Mouse (Mus musculus): ENCODE data around the gene Olfr1368. TPM values are rescaled to one million over a fixed set of nuclear protein-coding genes. Genes with fewer than 3 reads are reported as not detected.

The Olfr1368 gene
- polyA plus RNA-seq, 1 experiment: not detected

DNA sequence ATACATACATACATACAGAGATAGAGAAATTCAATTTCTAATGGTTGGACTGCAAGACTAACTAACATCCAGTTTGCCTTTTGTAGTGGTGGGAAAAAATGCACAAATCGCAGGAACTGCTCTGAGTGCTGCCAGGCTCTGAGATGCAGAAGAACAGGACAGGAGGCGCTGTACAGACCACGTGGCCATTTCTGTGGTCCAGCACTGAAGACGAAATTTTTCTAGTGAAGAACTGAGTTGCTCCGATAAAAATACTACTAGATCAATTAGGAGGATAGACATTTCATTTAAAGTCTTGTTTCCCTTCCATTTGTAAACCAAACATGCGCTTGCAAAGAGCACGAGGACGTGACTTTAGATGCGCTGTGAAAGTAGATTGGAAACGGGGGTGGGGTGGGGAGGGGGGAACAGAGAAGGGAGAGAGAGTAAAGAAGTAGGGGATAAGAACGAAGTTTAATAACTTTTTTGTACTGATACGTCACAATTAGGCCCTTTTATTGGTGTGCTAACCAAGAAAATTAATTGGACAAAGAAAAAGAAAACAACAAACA is 26.0 kb upstream of the Olfr1368 start:
- Histone ChIP-seq H3K4me2 (ENCODE audit: low read depth) (peak overlapping the region; percentile 81), H3K79me2 (ENCODE audit: control insufficient read depth, insufficient read depth) (no peaks in the 10 kb centered on the region), H3K4me3 (peak overlapping the region; percentile 21), H3K36me3 (ENCODE audit: control insufficient read depth, insufficient read depth) (no peaks in the 10 kb centered on the region), H3K27me3 (ENCODE audit: control insufficient read depth, insufficient read depth, insufficient read length) (no peaks in the 10 kb centered on the region), H3ac (ENCODE audit: control insufficient read depth, insufficient read length) (no peak overlapping the region)
- TF ChIP-seq TCF12 (IDR thresholded peaks at IDR 0.05; ENCODE audit: insufficient read depth, poor library complexity, severe bottlenecking): no peak
- TF ChIP-seq POLR2AphosphoS2 (IDR thresholded peaks at IDR 0.05; ENCODE audit: insufficient read length, low read depth): no peak
- no peak for TF ChIP-seq SRF (IDR thresholded peaks at IDR 0.05; ENCODE audit: control insufficient read depth, insufficient read length, low read depth)
- no peak for TF ChIP-seq CEBPB (IDR thresholded peaks at IDR 0.05; ENCODE audit: insufficient read depth, poor library complexity, severe bottlenecking)
- no peak for TF ChIP-seq MYOD1 (IDR thresholded peaks at IDR 0.05; ENCODE audit: control insufficient read depth in 1 of 3, insufficient read length in 2 of 3, low read depth in 2 of 3)
- peak; percentile 77 for TF ChIP-seq MAX (IDR thresholded peaks at IDR 0.05; ENCODE audit: low read depth)
- TF ChIP-seq POLR2A (IDR thresholded peaks at IDR 0.05; ENCODE audit: insufficient read length, low read depth): no peak
- peak; percentile 98 for TF ChIP-seq USF1 (IDR thresholded peaks at IDR 0.05; ENCODE audit: low read depth)

DNA sequence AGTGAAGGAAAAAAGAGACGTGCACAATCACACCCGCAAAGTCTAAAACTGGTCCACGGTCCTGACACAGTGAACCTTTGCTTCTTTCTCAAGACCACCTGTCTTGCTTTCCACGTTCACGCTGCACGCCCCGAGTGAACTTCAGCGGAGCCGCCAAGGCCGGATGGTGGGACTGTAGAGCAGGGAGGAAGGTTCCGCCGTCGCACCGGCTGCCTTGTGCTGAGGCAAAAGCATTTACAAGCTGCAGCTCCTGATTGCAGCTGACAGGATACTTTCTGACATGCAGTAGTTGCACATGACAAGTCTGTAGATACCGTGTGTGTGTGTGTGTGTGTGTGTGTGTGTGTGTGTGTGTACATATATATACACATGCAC is 25.5 kb upstream of the Olfr1368 start:
- Histone ChIP-seq H3ac (ENCODE audit: control insufficient read depth, insufficient read length) (no peak overlapping the region), H3K27me3 (ENCODE audit: control insufficient read depth, insufficient read depth, insufficient read length) (no peaks in the 10 kb centered on the region), H3K36me3 (ENCODE audit: control insufficient read depth, insufficient read depth) (no peaks in the 10 kb centered on the region), H3K79me2 (ENCODE audit: control insufficient read depth, insufficient read depth) (no peaks in the 10 kb centered on the region), H3K4me3 (peak overlapping the region; percentile 21), H3K4me2 (ENCODE audit: low read depth) (peak overlapping the region; percentile 81)
- no peak for TF ChIP-seq TCF12 (IDR thresholded peaks at IDR 0.05; ENCODE audit: insufficient read depth, poor library complexity, severe bottlenecking)
- TF ChIP-seq SRF (IDR thresholded peaks at IDR 0.05; ENCODE audit: control insufficient read depth, insufficient read length, low read depth): no peak
- TF ChIP-seq USF1 (IDR thresholded peaks at IDR 0.05; ENCODE audit: low read depth): no peak
- TF ChIP-seq POLR2A (IDR thresholded peaks at IDR 0.05; ENCODE audit: insufficient read length, low read depth): no peak
- TF ChIP-seq MAX (IDR thresholded peaks at IDR 0.05; ENCODE audit: low read depth): no peak
- TF ChIP-seq REST (IDR thresholded peaks at IDR 0.05; ENCODE audit: insufficient read depth, insufficient read length): no peak
- no peak for TF ChIP-seq MYOG (IDR thresholded peaks at IDR 0.05; ENCODE audit: control insufficient read depth in 1 of 3, insufficient read depth in 1 of 3, insufficient read length in 2 of 3, low read depth in 2 of 3)
- TF ChIP-seq POLR2AphosphoS2 (IDR thresholded peaks at IDR 0.05; ENCODE audit: insufficient read length, low read depth): no peak
- TF ChIP-seq MYOD1 (IDR thresholded peaks at IDR 0.05; ENCODE audit: control insufficient read depth in 1 of 3, insufficient read length in 2 of 3, low read depth in 2 of 3): no peak
- no peak for TF ChIP-seq CEBPB (IDR thresholded peaks at IDR 0.05; ENCODE audit: insufficient read depth, poor library complexity, severe bottlenecking)
- no peak for TF ChIP-seq E2F4 (IDR thresholded peaks at IDR 0.05; ENCODE audit: insufficient read depth)
- no peak for TF ChIP-seq TCF3 (IDR thresholded peaks at IDR 0.05; ENCODE audit: insufficient read length, low read depth)

- TF ChIP-seq MAX (IDR thresholded peaks at IDR 0.05; ENCODE audit: low read depth): no peak
- TF ChIP-seq POLR2A (IDR thresholded peaks at IDR 0.05; ENCODE audit: insufficient read length, low read depth): no peak
- H3K79me2 ChIP-seq (ENCODE audit: control insufficient read depth, insufficient read depth): no peaks in the 10 kb centered on the region
- H3K4me2 ChIP-seq (ENCODE audit: low read depth): peak overlapping the region; percentile 81
- no peaks in the 10 kb centered on the region for H3K27me3 ChIP-seq (ENCODE audit: control insufficient read depth, insufficient read depth, insufficient read length)
- H3K4me3 ChIP-seq: peak overlapping the region; percentile 34
- H3ac ChIP-seq (ENCODE audit: control insufficient read depth, insufficient read length): no peak overlapping the region
- H3K36me3 ChIP-seq (ENCODE audit: control insufficient read depth, insufficient read depth): no peaks in the 10 kb centered on the region
These were observed 24.9 kb upstream of the Olfr1368 start for GRCm38 (mm10) chr13:21170431-21171155.

- Histone ChIP-seq H3K4me3 (peak overlapping the region; percentile 34), H3K27me3 (ENCODE audit: control insufficient read depth, insufficient read depth, insufficient read length) (no peaks in the 10 kb centered on the region), H3K4me2 (ENCODE audit: low read depth) (peak overlapping the region; percentile 95), H3K79me2 (ENCODE audit: control insufficient read depth, insufficient read depth) (no peaks in the 10 kb centered on the region), H3K36me3 (ENCODE audit: control insufficient read depth, insufficient read depth) (no peaks in the 10 kb centered on the region), H3ac (ENCODE audit: control insufficient read depth, insufficient read length) (no peak overlapping the region)
- TF ChIP-seq SRF (IDR thresholded peaks at IDR 0.05; ENCODE audit: control insufficient read depth, insufficient read length, low read depth) (no peak), POLR2A (IDR thresholded peaks at IDR 0.05; ENCODE audit: insufficient read length, low read depth) (no peak), POLR2AphosphoS2 (IDR thresholded peaks at IDR 0.05; ENCODE audit: insufficient read length, low read depth) (no peak), CEBPB (IDR thresholded peaks at IDR 0.05; ENCODE audit: insufficient read depth, poor library complexity, severe bottlenecking) (no peak), REST (IDR thresholded peaks at IDR 0.05; ENCODE audit: insufficient read depth, insufficient read length) (no peak), MYOG (IDR thresholded peaks at IDR 0.05; ENCODE audit: control insufficient read depth in 1 of 3, insufficient read depth in 1 of 3, insufficient read length in 2 of 3, low read depth in 2 of 3) (no peak), MYOD1 (IDR thresholded peaks at IDR 0.05; ENCODE audit: control insufficient read depth in 1 of 3, insufficient read length in 2 of 3, low read depth in 2 of 3) (no peak), TCF3 (IDR thresholded peaks at IDR 0.05; ENCODE audit: insufficient read length, low read depth) (no peak)
These were observed 24.2 kb upstream of the Olfr1368 start for GRCm38 (mm10) chr13:21169657-21170430.

All from myocyte (in vitro differentiated cells).